Mouse (Mus musculus) liver, embryonic 14.5 days (tissue): ENCODE results near the gene Etnk1.

Source experiments
- CTCF ChIP-seq: IDR thresholded peaks from 2 replicates; pipeline ENCODE4 v1.5.1; 2016; ENCODE audit warnings: antibody characterized with exemption, low read depth, control low read depth
- EP300 ChIP-seq: IDR thresholded peaks from 2 replicates; pipeline ENCODE4 v1.6.1; 2016; ENCODE audit warnings: antibody characterized with exemption, low read depth

GRCm38 (mm10) chr6:143143321-143143720 lies 23.7 kb upstream of the Etnk1 start:
- TF ChIP-seq EP300 (no peak), CTCF (no peak)
